Mouse (Mus musculus) embryo, embryonic 9.5 days (tissue): ENCODE results near the gene Tmem251.

ENCODE experiments used
- DNase-seq: peaks from one replicate; pipeline ENCODE4 v3.0.0-alpha.2; 2017; ENCODE audit errors: extremely low spot score

Tmem251 gene

DNA sequence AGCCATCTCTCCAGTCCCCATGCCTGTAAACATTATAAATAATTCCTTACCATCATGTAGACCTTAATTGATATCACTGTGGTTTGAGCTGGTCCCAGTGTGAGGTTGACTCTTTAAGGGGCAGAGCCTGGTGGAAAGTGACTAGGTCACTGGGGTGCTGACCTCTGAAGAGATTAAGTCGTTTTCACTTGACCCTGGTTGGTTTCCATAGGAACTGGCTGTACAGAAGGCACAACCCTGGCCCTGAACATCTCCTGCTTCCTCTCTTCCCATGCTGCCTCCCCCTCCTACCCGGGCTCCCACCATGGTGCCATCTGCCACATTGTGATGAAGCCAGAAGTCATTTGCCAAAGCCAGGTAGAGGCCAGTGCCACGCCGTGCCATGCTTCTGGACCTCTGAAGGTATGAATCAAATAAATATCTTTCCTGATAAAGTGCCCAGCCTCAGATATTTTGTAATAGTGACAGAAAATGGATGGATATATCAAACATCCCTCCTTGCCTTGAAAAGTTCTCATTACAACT is 32.6 kb upstream of the Tmem251 start:
- DNase-seq, result no peak

DNA sequence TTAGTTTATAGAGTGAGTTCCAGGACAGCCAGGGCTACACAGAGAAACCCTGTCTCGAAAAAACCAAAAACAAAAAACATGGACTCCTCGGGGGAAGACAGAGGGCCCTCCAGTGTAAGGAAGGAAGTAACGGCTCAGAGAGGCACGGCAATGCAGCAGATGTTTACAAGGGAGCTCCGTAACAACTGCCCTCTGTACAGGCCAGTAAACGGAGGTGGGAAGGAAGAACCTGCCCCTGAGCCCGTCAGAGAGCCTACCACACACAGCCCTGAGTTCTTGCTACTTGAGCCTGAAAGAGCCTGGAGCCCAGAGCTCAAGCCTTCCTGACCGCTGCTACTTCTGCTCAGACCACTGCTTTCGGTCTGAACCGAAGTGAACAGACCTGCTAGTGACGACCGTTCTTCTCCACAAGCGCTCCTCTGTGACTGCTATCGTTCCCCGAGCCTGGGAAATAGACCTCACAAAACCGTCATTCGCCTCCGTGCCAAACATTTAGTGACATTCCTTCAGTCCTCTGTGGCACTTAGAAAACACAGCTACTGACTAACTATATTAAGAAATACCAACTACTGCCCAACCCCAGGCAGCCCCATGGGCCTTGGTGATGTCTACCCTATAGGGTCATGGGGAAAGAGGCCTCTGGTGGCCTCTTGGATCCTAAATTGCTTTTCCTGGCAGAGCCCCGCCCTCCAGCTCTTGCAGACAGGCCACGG is 30.3 kb upstream of the Tmem251 start:
- no peak for DNase-seq

GRCm38 (mm10) chr12:102714116-102714515 is 29.4 kb upstream of the Tmem251 start:
- DNase-seq, result no peak

DNA sequence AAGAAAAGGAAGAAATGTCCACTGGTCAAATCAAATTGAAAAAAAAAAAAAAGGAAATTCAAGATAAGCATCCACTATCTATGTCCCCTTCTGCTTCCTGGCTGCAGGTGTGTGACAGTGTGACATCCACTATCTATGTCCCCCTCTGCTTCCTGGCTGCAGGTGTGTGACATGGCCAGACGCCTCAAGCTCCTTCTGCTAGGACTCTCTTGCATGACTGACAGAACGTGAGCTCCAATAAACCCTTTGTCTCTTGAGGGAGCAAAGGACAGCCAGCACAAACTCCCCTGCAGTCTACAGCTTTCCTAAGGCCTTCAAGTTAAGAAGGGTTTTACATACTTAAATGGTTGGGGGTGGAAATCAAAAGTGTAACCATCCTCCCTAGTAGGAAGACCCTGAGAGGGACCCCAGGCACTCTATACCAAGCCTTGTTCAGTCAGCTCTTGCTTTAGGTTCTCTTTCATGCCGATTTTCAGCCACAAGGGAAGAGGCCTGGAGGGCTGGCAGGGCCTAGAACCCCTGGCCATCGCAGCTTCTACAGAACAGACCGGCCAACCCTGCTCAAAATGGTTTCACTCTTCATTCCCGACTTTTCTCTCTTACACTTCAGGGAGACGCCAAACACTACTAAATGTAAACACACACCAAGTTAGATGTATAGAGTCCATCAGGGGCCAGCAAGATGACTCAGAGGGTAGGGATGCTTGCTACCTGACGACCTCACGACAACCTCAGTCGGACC is 28.7 kb upstream of the Tmem251 start:
- DNase-seq, result no peak

GRCm38 (mm10) chr12:102719552-102720315 is 23.8 kb upstream of the Tmem251 start:
- DNase-seq, result peak; percentile 68

- no peak for DNase-seq
These were observed 21.1 kb upstream of the Tmem251 start for GRCm38 (mm10) chr12:102722451-102722850.

DNA sequence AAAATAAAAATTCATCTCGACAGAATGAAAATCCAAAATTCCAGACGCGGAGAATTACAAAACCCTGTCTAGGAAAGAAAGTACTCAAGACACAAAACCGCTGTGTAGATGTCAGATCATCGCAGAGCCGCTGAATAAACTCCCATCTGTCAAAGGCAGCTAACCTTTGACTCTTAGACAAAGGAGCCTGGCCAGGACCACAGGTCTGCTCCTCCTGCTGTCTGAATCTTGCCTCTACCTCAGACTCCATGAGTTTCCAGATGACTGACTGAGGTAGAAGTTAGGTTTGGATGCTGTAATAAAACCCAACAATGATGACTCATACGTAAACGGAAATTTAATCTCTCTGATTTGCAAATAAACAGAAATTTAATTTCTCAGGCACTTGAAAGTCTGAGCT is 20.6 kb upstream of the Tmem251 start:
- no peak for DNase-seq

DNA sequence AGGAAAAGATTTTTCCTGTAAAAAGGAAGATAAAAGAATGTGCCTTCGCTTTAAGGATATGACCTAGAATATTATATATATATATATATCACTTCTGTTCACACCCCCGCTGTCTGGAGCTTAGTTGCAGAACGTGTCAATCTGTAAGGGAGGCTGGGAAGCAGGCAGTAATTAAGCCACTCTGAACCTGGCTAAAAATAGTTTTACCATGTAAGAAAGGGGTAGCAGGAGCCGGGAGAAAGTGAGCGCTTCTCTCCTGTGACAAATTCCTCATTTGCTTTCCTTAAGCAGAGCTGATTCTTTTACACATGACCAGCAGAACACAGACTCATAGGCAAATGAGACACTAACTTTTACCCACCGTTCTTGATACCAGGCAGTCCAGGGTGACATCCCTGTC is 19.7 kb upstream of the Tmem251 start:
- no peak for DNase-seq

DNA sequence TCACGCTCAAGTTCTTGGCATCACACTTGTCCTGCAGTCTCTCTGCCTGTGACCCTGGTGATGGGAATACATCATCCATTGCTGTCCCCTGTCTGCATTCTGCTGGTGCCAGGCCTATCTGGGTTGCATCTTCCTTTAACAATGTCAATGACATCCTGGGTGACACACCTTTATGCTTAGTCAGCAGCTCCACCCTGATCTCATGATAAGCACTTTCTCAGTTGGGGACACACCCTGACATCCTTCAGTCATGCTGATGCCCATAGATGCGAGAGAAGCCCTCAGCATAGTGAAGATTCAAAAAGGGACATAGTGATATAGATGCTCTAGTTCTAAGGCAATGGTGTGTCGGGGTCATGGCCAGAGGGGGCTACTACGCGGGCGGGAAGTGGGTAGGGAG is 18.4 kb upstream of the Tmem251 start:
- no peak for DNase-seq

DNA sequence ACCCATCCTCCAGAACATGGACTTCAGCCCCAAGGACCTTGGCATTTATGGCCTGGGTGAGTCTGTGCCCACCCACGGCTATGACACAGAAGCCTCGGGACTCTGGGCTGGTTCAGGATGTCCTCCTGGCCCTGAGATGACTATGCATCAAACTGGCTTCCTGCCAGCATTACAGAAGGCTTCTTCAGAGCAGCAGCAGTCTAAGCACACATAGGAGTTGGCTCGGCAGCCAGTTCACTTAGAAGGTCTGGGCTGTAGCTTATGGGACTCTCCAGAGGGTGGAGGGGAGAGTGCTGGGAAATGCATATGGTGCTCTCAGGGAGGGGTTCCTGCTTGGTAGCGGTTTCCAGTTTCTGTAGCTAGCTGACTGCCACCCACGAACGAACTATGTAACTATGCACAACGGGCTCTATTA is 17.8 kb upstream of the Tmem251 start:
- DNase-seq, result no peak

DNA sequence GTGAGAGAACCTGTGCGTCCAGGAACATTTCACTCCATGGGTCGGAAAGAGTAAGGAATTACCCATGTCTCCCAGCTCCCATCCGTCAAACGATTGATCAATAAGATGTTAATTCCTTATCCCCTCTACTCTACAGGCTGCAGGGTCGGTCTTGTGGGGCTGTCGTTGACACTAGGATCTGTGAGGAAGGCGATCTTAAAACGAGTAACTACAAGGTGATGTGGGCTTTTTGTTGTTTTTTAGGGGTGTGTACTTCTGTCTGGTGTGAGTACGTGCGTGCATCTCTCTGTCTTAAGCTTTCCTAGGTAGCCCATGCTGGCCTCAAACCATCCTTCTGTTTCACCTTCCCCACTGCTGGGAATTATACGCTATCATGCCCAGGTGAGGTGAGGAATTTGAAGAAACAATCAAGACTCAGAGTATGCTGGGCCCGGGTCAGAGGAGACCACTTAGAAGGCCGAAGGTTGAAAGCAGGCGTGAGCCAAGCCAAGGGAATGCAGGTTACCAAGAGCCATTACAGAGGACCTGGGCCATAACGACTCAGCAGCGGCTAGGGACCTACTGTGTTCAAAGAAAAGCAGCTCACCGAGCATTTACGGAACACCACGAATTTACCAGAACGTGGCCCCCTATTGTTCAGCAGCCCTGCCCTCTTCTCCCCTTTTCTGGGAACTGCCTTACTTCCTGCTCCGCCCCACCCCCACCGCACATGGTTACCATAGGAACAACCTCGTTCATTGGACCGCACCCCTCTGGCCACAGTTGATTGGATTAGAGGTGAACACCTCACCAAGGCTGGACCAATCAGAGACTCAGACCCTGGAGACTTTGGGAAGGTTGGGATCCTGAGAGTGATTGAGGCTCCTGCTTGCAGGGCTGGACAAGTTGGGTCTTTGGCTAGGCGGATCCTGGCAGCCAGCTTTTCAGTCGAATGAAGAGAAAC is 13.4 kb upstream of the Tmem251 start:
- peak; percentile 93 for DNase-seq

DNA sequence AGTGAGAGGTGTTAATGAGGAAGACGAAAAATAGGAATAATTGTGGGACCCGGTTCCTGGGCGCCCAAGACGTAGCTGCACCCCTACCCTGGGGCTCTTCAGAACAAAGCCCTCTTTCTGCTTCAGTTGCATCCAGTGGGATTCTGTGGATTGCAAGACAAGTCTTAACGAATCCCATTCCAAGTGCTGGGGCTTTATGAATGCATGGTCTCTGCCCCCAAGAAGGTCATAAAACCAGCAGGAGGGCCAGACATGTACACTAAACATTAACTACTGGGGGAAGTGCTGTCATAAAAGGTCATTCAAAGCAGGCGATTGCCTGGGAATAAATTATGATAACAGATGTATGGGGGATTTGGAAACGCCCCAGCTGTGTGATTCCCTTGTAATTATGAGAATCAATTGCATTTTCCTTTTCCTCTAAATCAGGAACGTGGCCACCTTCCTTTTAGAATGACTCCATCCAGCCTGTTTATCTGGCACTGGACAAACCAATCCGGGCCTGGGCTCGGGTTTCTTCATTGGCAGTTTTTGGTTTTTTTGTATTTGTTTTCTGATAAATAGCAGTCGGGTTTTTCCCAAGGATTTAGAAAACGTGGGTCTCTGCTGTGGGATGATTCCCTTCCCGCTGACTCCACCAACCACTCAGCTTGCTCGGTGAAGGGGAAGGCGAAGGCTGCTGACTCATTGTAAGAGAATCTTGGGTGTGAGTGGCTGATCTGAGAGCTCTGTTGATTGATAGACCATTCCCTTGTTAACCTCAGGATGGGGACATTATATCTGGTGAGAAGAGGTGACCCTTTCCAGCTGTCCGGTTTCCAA is 12.6 kb upstream of the Tmem251 start:
- DNase-seq, result no peak

GRCm38 (mm10) chr12:102733381-102733780 is 10.2 kb upstream of the Tmem251 start:
- DNase-seq, result peak; percentile 79

DNA sequence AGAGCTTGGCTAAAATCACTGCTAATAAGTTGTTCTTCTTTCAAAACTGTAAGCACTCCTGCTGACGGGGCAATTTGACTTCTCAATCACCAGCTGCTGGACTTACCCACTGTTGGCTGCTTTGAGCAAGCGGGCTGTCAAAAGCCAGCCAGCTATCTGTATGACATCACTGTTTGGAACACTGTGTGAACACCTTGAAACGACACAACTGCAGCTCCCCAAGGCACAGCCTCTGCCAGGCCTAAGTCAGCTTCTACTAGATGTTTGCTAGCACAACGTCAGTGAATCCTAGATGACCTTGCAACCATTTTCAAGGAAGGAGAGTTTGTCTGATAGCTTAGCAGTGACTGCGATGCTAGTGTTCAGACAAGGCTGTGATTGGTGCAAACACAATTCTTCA is 4.5 kb upstream of the Tmem251 start:
- no peak for DNase-seq

- DNase-seq, result no peak
These were observed 3.3 kb upstream of the Tmem251 start for GRCm38 (mm10) chr12:102740285-102740684.

- no peak for DNase-seq
These were observed 1.5 kb upstream of the Tmem251 start for GRCm38 (mm10) chr12:102742056-102742455.

DNA sequence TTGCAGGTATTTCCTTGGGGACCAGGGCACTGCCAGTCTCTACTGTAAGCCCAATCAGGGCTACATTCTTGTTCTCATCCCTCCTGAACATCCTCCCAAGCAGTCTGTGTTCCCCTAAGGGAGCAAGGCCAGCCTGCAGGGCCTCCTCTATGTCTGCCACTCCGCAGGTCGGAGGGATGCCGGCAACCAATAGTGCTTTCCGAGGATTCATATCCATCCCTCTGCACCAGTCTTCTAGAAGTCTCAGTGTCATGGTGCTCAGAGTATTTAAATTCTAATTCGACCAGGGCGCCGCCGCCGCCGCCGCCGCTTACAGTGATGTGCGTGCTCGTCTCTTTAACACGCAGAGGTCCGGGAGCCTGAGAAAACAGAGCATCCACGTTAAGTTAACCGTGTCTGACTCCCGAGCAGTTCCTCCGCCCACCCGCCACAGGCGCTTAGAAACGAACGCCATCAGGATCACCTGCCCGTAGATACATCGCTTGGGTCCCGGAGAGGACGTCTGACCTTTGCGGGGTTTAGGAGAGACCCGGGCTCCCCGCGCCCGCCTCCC is 450 bp upstream of the Tmem251 start:
- no peak for DNase-seq

GRCm38 (mm10) chr12:102744839-102745238 is 1.3 kb downstream of the Tmem251 start:
- no peak for DNase-seq

DNA sequence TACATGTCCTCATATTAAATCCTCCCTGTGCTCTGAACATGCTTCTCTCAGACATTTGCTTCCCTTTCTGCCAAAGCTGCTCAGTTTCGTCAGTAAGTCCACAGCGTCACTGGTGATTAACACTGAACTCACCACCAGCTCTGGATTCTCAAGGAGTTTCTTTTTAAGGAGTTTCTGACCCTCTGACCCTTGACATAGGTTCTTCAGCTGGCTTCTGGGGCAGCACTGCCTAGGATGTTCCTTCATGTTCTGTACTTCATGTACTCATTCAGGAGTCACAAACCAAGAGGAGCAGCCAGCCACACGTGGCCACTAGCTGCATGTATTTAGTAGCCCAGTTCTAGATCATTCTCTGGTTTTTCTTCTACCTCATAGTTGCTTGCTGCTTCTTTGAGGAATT is 4.7 kb downstream of the Tmem251 start:
- DNase-seq, result no peak

DNA sequence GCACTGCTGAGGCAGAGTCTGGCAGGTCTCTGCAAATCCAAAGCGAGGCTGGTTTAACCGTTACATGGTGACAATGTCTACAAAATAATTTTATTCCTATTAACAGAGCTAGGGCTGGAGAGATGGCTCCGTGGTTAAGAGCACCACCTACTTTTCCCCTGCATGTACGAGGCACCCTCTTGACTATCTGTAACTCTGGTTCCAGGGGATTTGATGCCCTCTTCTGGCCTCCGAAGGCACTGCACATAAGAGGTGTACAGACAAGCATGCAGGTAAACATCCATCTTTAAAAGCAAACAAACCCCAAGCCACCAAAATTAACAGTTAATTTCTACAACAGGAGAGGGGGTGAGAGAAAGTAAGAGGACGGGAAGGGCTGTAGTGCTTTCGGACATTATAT is 12.7 kb downstream of the Tmem251 start:
- DNase-seq, result peak; percentile 25
